In genomic region chr3:148005831-148006230, GRCm38 (mm10) we compare ENCODE assay signal across 13 mouse cellular contexts.
"Had no signal": no experiment of that assay in that cellular context is flagged by ENCODE, and none has a peak within 500 bp of the region (broad histone marks: within the 10 kb centered on the region; RNA-seq: fewer than 3 reads in every experiment).

No protein-coding gene starts in this region.

- H3K36me3 ChIP-seq: hindbrain, embryonic 15.5 days; limb, embryonic 12.5 days; liver, embryonic 13.5 days; midbrain, embryonic 13.5 days; neural tube, embryonic 15.5 days had no signal

- H3K27me3 ChIP-seq: hindbrain, embryonic 15.5 days; limb, embryonic 12.5 days; liver, embryonic 13.5 days; midbrain, embryonic 13.5 days; neural tube, embryonic 15.5 days had no signal

- H3K4me3 ChIP-seq: hindbrain, embryonic 15.5 days; limb, embryonic 12.5 days; liver, embryonic 13.5 days; midbrain, embryonic 13.5 days; myocyte; neural tube, embryonic 15.5 days had no signal

- H3K27ac ChIP-seq: hindbrain, embryonic 15.5 days; limb, embryonic 12.5 days; liver, embryonic 13.5 days; midbrain, embryonic 13.5 days; neural tube, embryonic 15.5 days had no signal

- H3K9me3 ChIP-seq: hindbrain, embryonic 15.5 days; limb, embryonic 12.5 days; liver, embryonic 13.5 days; midbrain, embryonic 13.5 days; neural tube, embryonic 15.5 days had no signal

- H3K9ac ChIP-seq: hindbrain, embryonic 15.5 days; limb, embryonic 12.5 days; liver, embryonic 13.5 days; liver, postnatal 0 days; midbrain, embryonic 13.5 days; neural tube, embryonic 15.5 days had no signal

- DNase-seq: kidney, adult 2 months; liver; liver, embryonic 13.5 days; liver, postnatal 0 days; right cerebral cortex, adult 18-20 months; right cerebral cortex, postnatal 25 days; thymus, adult 18-20 months; thymus, postnatal 14 days had no signal

- ATAC-seq: liver, postnatal 0 days; midbrain, embryonic 13.5 days had no signal

- H3K4me2 ChIP-seq: hindbrain, embryonic 15.5 days; limb, embryonic 12.5 days; liver, embryonic 13.5 days; midbrain, embryonic 13.5 days; neural tube, embryonic 15.5 days had no signal

- H3K4me1 ChIP-seq: hindbrain, embryonic 15.5 days; liver, embryonic 13.5 days; midbrain, embryonic 13.5 days had no signal
